ENCODE assay signal across 9 mouse cellular contexts in genomic region chr19:46314872-46315742, GRCm38 (mm10). TPM values are rescaled to one million over a fixed set of nuclear protein-coding genes. Genes with fewer than 3 reads are reported as not detected.
DNase-seq lines count a peak whose midpoint lies in the region; ATAC-seq lines count a peak whose summit lies in the region.
"Had no signal": no experiment of that assay in that cellular context is flagged by ENCODE, and none has a peak within 500 bp of the region (broad histone marks: within the 10 kb centered on the region; RNA-seq: fewer than 3 reads in every experiment).

No protein-coding gene starts in this region.

- peak overlapping the region; percentile 93 for H3K4me2 ChIP-seq in liver, embryonic 13.5 days

- WGBS in liver, embryonic 13.5 days (ENCODE audit: insufficient replicate concordance), result 6% methylated on average over 14 of the region's 14 CpGs

- no peaks in the 10 kb centered on the region for H3K9me3 ChIP-seq in liver, embryonic 13.5 days (replicated peaks)

- H3K9ac ChIP-seq in liver, embryonic 13.5 days, result peak overlapping the region; percentile 77

- H3K36me3 ChIP-seq in liver, embryonic 13.5 days, result peaks cover 26% of the 10 kb centered on the region

- peak; percentile 15 for DNase-seq in layer of hippocampus, adult 11-12 months (ENCODE audit: low spot score)
- DNase-seq in layer of hippocampus, postnatal 36 days, result no peak
- DNase-seq in B cell, adult 2 months, result peak; percentile 39 to 40
- DNase-seq in c-Kit-negative CD71-positive TER-119-positive erythroid progenitor cells, embryonic 14.5 days (ENCODE audit: low read depth, low spot score), result peak; percentile 71
- DNase-seq in liver, embryonic 13.5 days, result peak; percentile 80
- no peak for DNase-seq in kidney, adult 8-10 months
- no peak for DNase-seq in retina, postnatal 1 day
- no peak for DNase-seq in adipocyte (ENCODE audit: low spot score)

- peak overlapping the region; percentile 98 for H3K27ac ChIP-seq in liver, embryonic 13.5 days
- H3K27ac ChIP-seq: macrophage had no signal

- H3K27me3 ChIP-seq in liver, embryonic 13.5 days, result peaks cover 77% of the 10 kb centered on the region

- ATAC-seq in liver, embryonic 13.5 days (ENCODE audit: low read depth), result peak; percentile 89

- H3K4me3 ChIP-seq in liver, embryonic 13.5 days (replicated peaks), result peak overlapping the region; percentile 56

- peaks cover 77% of the 10 kb centered on the region for H3K4me1 ChIP-seq in liver, embryonic 13.5 days (replicated peaks)

RNA-seq across cellular contexts. Expression of gene Nfkb2, which starts 11.0 kb away (rescaled TPM):
- 1 to 10 TPM; 1.9 to 3.2 TPM for total RNA-seq in layer of hippocampus, postnatal 36 days (2021)
- polyA plus RNA-seq in liver, embryonic 13.5 days (2015; fragmentation: Nextera tagmentation; extraction: Ambion mirVana), result 3.9 and 4.3 TPM in 2 replicates

RNA-seq across cellular contexts. Expression of gene Psd, which starts 11.8 kb away (rescaled TPM):
- total RNA-seq in layer of hippocampus, postnatal 36 days (2021), result 100 to 1,000 TPM; 731 to 733 TPM
- 5.8 and 7.1 TPM in 2 replicates for polyA plus RNA-seq in liver, embryonic 13.5 days (2015; fragmentation: Nextera tagmentation; extraction: Ambion mirVana)

RNA-seq across cellular contexts. Expression of gene Fbxl15, which starts 12.9 kb away (rescaled TPM):
- 10 to 100 TPM; 28.3 to 33.6 TPM for total RNA-seq in layer of hippocampus, postnatal 36 days (2021)
- polyA plus RNA-seq in liver, embryonic 13.5 days (2015; fragmentation: Nextera tagmentation; extraction: Ambion mirVana), result 11.2 and 12.1 TPM in 2 replicates

RNA-seq across cellular contexts. Expression of gene Cuedc2, which starts 23.4 kb away (rescaled TPM):
- total RNA-seq in layer of hippocampus, postnatal 36 days (2021), result 100 to 1,000 TPM; 164 to 167 TPM
- 85.6 and 86.7 TPM in 2 replicates for polyA plus RNA-seq in liver, embryonic 13.5 days (2015; fragmentation: Nextera tagmentation; extraction: Ambion mirVana)

RNA-seq across cellular contexts. Expression of gene Mfsd13a, which starts 25.8 kb away (rescaled TPM):
- total RNA-seq in layer of hippocampus, postnatal 36 days (2021), result 10 to 100 TPM; 28.2 to 30.3 TPM
- 10.6 and 12.3 TPM in 2 replicates for polyA plus RNA-seq in liver, embryonic 13.5 days (2015; fragmentation: Nextera tagmentation; extraction: Ambion mirVana)

Comparison
In these comparisons a context has a peak if more than half of its experiments do, and no peak if none do; other contexts are left out.
1. DNase-seq: peak in layer of hippocampus, adult 11-12 months (single experiment), B cell, adult 2 months (2 of 2), c-Kit-negative CD71-positive TER-119-positive erythroid progenitor cells, embryonic 14.5 days (single experiment) and liver, embryonic 13.5 days (single experiment); none in layer of hippocampus, postnatal 36 days (0 of 2), kidney, adult 8-10 months (0 of 2), retina, postnatal 1 day (single experiment) and adipocyte (single experiment).